Mouse (Mus musculus) adrenal gland, adult 2 months (tissue): ENCODE results near the gene Gm49358. TPM values are rescaled to one million over a fixed set of nuclear protein-coding genes. Genes with fewer than 3 reads are reported as not detected.

Experiments used
- DNase-seq: peaks from one replicate; pipeline ENCODE4 v3.0.0; 2021
- polyA plus RNA-seq: library from polyadenylated mRNA; depleted of rRNA; stranded (reverse); fragments of >200 nt; gene quantifications from 2 replicates; pipeline ENCODE4 v1.2.3, GENCODE M21; 2012
- total RNA-seq, 2 experiments: library from RNA; stranded (reverse); gene quantifications; 2 replicates each; pipeline ENCODE4 v1.2.3; 2021

The Gm49358 gene
- total and polyA plus RNA-seq, 3 experiments = 20.1 to 23.6 TPM; not detected in 1

DNA sequence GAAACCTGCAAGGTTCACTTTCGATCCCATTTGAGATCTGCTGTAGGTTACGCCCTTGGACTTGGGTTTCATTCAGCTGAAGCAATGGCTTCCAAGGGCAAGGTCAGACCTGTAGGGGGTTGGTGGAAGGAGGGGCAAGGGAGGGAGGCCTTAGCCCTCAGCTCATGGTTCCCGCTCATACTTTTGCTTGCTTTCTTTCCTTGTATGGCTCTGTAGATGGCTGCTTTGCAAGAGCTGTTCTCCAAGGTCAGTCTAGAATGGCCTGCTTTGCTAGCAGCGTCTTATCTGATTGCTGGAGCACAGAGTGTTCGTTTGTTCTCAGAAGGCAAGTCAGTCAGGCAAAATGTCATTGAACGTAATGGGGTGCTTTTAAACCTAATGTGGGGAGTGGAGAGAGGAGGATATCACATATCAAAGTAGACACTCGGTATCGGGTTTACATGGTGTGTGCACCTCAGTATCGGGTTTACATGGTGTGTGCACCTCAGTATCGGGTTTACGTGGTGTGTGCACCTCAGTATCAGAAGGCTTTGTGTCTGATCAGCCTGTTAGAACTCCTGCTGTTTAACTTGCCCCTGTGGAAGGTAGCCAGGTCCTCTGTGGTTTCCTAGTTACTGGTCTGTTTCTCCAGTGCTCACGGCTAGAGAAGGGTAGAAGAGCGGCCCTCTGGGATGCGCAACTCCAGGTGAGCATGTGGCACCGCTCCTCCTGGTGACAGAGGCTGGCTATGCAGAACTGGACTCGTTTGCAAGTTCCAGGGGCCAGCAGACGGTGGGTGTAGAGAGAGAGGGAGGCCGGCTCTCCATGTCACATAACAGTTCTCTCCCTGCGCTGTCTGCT is 50.7 kb downstream of the Gm49358 start:
- peak; percentile 71 for DNase-seq

DNA sequence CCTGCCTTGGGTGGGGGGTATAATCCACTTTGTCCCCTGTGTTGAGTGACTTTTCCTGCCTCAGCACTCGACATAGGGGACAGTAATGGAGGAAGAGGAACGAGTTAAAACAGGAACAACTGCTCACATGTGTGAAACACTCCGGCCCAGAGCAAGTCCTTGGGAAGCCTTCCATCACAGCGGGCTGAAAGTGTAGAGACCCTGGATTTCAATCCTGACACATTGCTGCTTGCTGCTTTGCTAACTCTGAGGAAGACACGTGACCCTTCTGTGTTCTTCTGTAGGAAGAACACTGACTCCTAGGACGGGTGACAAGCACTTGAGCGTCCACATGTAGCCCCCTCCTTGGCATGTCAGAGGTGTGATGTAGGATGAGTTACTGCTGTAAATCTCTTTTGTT is 51.4 kb downstream of the Gm49358 start:
- no peak for DNase-seq

DNA sequence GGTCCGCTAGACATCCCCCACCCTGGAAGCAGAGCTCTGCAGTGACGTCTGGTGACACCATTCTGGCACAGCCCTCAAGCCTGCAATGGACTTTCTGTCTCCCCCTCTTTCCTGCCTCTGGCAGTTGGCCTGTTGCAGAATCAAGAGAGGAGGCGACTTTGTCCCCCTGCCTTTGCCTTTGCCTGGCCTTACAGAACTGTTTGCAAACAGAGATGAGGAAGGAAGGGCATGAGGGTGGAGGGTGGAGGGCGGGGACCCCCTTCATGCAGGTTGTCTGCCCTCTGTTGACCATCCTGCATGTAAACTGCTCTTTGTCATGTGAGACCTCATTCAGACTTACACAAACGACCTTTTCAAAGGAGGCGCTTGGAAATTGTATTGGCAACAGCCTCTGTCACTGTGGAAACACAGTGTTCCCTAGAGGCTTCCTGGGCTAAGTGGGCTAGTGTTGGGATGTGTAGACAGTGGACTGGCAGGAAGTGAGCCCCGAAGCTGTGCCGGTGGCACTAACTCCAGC is 55.9 kb downstream of the Gm49358 start:
- DNase-seq = no peak

DNA sequence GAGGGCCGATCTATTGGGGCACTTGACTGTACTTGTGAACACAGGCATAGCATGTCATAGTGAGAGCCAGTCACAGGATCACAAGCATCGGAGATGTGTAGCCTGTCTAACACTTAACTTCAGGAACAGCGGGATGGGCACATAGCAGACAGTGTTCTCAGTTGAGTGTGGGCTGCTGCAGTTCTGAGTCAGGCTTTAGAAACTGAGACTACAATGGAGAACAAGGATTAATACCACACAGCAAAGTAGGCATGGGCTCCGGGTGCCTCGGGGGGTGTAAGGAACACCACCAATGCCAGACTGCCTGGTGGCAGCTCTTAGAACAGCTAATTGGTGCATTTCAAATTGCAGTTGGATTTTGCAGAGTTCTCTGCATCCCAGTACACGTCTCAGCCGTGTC is 57.2 kb downstream of the Gm49358 start:
- no peak for DNase-seq

DNA sequence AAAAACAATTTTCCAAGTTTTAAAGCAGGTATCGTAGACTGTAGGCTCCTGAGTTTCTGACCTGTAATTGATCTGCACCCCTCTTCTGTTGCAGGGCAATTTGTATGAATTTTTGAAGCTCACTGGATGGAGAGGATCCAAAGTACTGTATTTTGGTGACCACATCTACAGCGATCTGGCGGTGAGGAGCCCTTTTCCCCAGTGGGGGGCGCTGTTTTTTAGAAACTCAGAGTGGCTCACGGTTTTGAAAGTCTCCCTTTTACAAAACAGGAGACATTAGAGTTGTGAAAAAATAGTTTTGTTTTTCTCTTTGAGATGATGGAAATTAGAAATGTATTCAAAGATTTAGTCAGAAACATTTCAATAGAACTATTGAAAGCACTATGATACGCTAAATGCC is 60.3 kb downstream of the Gm49358 start:
- DNase-seq = no peak

DNA sequence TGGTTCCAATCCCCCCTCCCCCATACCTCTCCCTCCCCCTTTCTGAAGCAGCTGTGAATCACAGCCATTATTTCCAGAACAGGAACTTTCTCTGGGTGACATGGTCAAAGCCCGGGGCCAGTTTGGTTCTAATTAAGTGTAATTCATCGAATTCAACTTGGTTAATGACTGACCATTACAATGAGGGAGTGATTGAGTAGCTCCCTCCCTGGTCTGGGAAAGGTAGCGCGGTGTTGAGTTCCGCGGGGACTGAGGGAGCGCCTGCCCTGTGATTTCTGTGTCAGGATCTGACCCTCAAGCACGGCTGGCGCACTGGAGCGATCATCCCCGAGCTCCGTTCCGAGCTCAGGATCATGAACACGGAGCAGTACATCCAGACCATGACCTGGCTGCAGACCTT is 61.1 kb downstream of the Gm49358 start:
- DNase-seq = no peak

DNA sequence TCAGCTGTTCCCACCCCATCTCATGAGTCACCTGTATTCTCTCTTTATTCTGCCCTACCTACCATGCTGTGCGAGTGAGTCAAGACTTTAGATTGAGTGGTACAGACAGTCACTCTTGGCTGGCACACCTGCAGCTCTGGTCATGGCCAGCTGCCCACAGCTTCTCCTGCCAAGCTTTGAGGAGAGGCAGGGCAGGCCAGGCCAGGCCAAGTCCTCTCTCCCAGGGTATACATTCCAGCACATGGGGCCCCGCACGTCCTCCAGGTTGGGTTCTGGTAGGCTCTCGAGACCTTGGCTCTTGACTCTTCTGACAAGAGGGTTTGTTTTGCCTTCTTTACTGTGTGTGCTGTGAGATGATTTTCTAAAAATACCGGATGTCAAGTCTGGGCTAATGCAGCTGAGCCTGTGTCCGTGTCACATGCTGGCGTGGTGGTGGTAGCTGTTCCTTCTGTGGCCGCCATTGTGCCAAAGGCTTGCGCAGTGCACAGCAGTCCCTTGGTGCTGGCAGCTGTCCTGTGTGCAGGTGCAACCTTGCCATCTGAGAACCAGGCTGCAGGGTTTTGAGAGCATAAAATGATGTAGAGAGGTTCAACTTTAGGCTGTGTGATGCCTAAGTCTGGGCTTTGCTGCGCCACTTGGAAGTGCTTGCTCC is 62.2 kb downstream of the Gm49358 start:
- peak; percentile 62 for DNase-seq

DNA sequence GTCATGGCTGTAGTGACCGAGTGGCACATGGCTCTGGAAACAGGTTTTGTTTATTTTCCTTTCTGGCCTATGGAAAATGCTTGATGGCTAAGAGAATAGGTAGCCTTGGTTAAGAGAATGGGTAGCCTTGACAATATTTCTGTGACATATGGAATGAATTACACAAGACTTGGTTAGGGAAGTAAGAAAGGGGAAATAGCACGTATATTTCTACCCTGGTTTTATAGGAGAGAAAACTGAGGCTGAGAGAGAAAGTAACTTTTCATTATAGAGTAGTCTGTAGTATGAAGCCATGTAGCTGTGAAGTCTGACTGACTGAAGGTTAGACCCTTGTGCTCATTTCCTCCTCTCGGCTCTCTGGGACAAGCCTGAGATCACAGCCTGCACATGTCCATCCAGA is 63.2 kb downstream of the Gm49358 start:
- DNase-seq = no peak

DNA sequence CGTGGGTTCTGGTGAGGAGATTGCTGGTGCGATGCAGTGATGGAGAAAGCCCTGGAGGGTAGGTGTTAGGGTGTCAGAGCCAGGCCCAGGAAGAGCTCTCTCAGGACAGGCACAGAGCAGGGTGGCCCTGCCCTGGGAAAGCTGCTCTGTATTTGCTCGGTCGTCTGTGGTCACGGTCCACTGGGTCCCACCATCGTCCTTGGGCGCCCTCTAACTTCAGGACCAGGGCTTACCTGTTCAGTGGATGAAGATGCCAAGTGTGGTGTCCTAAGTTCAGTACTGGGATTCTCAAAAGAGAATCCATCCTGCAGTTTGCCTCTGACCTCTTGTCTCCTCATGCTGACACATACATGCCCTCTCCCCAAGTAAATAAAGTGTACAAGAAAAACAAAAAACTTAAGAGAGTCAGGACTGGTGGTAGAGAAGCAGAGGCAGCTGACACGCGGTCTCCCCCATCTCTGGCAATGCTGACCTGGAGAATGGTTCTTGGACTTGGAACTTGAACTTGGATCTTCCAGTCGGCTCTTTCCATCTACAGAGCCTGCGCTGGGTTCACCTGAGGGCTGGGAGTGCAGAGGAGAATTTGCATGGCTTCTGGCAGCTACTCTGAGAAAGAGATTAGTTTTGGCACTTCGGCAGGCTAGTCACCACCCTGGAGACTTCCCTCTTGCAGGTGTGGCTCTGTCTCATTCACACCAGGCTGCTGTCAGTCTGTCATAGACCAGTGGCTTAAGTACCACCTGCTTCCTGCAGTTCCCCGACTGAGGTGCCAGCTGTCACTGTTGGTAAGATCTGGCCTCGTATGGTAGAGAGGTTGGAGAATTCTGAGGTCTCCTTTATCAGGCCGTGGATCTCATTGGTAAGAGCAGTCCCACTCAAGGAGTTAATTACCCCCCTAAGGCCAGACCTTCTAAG is 64.7 kb downstream of the Gm49358 start:
- DNase-seq = no peak

DNA sequence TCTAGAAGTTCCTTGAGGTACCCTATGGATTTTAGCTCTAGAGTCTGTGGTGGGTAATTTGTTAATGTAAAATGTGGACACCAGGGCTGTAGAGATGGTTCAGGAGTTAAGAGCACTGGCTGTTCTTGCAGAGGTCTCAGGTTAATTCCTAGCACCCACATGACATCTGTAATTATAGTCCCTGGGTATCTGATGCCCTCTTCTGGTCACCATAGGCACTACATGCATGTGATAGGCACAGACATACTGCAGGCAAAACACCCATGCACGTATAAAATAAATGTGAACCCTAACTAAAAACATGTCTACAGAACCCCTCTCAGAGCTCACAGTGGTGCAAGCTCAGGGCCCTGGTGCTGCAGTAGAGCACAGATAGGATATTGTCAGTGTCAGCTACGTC is 65.7 kb downstream of the Gm49358 start:
- DNase-seq = no peak

DNA sequence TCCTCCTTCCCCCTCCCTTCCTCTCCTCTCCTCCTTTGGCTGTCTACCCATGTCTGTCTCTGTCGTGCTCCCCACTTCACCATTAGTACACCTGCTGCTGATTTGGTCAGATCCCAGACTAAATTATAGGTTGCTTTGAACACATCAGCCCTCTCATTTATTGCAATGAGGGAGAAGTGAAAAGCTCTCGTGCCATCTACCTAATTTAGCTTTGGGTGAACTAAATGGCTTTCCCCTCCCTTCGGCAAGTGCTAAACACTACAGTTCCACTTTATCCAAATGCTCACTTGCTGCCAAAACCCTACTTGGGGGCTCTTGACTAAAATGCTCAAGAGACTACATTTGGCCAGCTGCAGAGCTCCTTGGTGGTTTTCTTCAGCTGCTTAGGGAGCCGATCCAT is 73.0 kb downstream of the Gm49358 start:
- no peak for DNase-seq

DNA sequence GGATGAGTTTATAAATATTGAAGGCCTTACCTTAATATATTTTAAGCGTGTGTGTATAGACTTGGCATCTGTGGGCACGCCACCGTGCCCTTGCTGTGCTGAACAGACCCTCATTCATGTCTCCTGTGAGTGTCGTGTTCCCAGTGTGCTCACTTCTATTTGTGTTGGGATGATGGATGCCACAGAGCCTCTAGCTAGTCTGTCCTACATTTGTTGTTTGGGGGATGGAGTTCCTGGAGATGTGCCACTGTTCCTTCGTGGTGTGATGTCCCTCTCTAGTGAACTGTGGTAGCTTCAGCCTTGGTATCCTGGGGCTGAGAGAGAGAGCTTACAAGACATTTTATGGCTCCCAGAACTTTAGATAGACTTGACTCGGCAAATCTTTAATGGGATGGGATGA is 75.1 kb downstream of the Gm49358 start:
- no peak for DNase-seq

DNA sequence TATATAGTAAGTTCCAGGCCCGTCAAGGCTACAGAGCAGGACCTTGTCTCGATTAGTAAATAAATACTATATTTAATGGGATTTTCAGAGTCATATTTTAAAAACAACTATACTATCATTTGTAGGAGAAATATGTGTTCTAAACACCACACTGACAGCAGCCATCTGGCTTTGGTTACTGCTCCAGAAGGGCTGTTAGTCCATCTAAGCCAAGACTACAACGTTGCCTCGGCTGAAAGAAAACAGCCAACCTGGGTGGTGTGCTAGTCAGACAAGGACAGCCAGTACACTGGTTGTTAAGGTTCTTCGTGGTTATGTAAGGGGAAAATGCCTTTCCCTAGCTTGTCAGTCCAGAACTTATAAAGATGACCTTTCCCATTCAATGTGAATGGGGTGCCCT is 78.9 kb downstream of the Gm49358 start:
- DNase-seq = no peak

DNA sequence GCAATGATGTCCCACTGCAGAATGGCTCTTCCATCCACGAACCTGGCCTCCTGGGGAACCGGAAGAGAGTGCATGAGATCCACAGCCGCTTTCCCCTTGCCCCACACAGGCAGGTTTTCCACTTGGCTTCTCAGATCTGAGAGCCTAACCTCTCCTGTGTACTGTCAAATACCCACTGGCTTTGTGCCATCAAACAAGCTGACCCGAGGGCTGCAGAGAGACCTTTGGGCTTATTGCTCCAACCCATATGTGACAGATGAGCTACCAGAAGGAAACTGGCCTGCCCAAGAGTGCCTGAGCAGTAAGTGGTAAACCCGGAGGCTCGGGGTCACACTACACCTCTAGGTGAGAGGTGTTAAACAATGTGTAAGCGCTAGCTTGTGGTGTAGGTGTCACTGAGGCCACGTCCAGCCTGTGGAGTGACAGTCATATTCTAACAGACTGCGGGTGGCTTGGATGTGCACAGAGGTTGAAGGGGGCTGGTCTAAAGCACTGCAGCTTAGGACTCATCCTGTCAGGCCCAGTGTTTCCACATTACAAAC is 83.2 kb downstream of the Gm49358 start:
- no peak for DNase-seq

DNA sequence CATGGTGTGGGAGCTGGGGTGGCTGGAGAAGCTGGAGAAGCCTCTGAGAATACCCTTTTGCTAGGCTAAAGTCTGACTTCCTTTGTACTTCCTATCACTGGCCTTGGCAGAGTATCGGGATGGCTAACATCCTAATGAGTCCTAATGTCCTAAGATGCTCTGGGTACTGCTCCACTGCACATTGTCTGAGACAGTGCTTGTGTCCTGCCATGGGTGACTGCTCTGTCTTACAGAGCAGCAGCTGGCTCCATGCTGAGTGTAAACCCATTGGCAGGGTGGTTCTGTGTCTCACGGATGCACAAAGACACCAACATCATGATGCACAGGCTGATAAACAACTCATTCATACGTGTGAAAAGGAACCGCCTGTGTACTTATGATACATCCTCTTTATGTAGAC is 85.3 kb downstream of the Gm49358 start:
- no peak for DNase-seq

DNA sequence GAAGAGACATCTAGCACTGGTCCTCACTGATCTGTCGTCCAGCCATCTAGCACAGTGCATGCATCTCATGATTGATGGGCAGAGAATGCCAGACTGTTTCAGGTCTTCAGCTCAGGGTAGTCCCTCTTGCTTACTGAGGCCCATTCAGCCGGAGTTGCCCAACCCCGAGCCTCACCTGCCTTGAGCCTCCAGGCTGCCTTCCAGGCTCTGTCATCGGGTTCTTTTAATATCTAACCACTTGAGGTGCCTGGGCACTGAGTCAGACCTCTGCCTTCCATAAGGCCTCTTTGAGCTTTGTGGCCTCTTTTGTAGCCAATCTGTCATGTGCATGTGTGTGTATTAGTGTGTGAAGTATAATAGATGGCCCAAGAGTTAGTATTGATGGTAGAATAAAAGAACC is 85.7 kb downstream of the Gm49358 start:
- DNase-seq = no peak

DNA sequence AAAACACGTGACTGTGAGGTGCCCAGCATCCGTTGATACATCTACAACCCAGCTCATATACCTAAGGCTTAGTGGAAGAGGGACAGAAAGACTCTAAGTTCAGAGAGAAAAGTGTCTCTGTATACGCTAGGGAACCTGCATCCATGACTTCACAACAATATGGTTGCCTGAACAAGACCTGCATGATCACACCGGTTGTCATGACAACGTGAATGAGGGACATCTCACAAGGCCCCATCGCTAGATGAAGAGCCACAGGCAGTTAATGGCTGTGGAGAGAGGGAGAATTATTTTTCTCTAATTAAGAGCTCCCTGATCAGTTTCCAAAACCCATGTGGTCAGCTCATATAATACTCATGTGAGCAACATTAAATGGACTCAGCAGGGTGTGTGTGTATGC is 88.4 kb downstream of the Gm49358 start:
- no peak for DNase-seq

DNA sequence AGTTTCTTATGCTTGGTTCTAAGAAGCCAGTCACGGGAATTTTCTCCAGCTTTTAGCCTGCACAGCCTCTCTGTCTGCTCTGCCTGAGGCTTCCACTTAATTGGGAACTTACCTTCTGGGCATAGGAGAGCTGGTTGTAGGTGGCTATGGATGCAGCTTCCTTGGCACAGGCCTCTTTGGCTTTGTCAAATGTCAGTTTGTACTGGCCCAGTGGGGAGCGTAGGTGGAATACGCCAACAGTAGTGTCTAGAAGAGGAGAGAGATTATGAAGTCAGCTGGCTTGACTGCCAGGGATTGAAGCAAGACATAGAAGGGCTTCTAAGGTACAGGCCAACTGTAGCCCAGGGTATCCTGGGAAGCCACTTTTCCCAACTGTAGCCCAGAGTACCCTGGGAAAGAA is 89.7 kb downstream of the Gm49358 start:
- no peak for DNase-seq

DNA sequence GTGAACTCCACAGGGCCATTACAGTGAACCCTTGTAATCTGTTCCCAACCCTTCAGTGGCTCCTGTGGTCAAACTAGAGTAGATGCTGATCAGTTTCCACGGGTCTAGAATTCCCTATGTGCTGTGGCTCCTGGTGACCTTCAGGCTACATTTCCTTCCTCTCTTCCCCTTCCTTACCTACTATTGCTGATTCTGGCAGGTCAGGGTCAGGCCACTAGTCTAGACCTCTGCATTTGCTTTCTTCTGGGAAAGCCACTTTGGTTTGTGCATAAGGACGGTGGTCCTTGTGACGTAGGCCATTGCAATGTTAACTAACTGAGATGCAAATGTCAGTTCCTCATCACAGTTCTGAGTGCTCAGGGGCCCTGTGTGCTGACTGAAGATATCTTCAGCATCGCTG is 96.6 kb downstream of the Gm49358 start:
- no peak for DNase-seq

DNA sequence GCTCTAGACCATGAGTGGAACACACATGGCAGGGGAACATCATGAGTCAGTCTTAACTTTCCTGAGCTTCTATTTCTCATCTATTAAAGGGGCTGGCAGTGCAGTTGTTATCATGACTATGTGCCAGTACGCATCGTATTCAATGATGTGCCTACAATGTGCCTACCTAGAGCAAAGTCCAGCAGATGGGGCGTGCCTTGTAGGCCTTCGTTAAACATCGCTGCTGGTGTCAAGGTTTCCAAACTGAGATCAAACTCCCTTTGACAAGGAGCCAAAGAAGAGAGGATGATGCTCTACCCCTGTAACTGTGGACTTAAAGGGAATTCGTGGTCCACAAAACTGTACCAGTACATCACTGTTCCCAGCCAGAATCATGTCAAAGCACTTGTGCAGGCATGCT is 98.7 kb downstream of the Gm49358 start:
- DNase-seq = no peak

DNA sequence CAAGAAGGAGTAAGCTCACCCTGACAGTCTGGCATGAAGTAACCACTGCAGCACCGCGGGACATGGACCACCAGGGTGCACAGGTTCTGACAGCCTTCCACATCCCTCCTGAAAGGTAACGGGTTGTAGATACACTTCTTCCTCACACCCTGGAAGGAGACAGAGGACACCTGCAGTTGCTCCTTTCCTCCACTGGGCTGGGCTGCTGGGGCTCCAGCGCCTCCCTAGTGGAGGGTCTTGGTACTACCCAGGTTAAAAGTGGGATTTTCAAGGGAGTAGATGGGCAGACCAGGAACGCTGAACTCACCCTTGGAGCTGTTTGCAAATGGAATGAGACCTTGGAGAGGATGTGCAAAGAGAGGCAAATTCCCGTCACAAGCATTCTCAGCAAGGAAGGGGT is 99.7 kb downstream of the Gm49358 start:
- DNase-seq = no peak

DNA sequence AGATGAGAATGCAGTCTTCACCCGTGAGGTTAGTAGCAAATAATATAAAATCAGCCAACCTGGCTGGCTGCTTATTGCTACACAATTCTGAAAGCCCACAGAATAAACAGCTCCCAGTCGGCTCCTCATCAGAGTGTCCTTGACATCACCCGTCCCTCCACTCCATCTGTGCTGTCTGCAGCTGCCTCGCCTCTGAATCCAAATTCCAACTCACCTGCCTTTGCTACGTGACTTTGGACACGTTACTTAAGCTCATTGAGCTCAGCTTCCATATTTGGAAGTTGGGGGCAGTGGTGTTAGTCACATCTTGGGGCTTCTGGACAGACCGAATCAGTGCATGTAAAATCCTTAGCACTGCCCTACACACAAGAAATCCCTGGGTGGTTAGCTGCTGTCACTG is 108.3 kb downstream of the Gm49358 start:
- no peak for DNase-seq
